In the genomic region with DNA sequence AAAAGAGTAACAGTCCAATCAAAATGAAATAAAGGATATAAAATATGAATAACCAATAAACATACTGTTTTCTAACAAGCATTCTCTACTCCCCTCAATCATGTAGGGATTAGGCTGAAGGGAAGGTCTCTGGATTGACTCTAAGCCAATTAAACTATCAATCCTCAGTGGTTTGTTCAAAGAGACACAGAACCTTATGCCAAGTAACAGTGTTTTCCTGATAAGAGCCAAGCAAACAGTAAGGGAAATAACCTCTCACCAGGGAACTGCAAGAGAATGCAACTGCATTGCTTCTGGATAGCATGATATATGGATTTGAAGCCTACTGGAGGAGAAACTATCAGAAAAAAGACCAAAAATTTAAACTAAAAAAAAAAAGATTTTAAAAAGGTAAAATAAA, we compare ENCODE assay signal across 16 mouse cellular contexts.
"Had no signal": no experiment of that assay in that cellular context is flagged by ENCODE, and none has a peak within 500 bp of the region (broad histone marks: within the 10 kb centered on the region; RNA-seq: fewer than 3 reads in every experiment).

No protein-coding gene starts in this region.

- H3K9me3 ChIP-seq: lung, embryonic 15.5 days; midbrain, embryonic 13.5 days; midbrain, embryonic 15.5 days; neural tube, embryonic 12.5 days had no signal

- H3K4me2 ChIP-seq: lung, embryonic 15.5 days; midbrain, embryonic 11.5 days; midbrain, embryonic 13.5 days; midbrain, embryonic 15.5 days; neural tube, embryonic 12.5 days had no signal

- H3K27ac ChIP-seq: lung, embryonic 15.5 days; macrophage; midbrain, embryonic 13.5 days; midbrain, embryonic 15.5 days; neural tube, embryonic 12.5 days had no signal

- ATAC-seq: liver, postnatal 0 days; lung, postnatal 0 days; midbrain, embryonic 13.5 days; midbrain, embryonic 15.5 days had no signal

- DNase-seq: liver, postnatal 0 days; lung, adult 2 months; lung, postnatal 14 days; lung, postnatal 36 days; right cerebral cortex, postnatal 14 days; spleen, adult 18-20 months; thymus, adult 18-20 months; thymus, postnatal 14 days; thymus, postnatal 36 days had no signal

- H3K27me3 ChIP-seq: lung, embryonic 15.5 days; midbrain, embryonic 13.5 days; midbrain, embryonic 15.5 days; neural tube, embryonic 12.5 days had no signal

- H3K9ac ChIP-seq: liver, postnatal 0 days; lung, embryonic 15.5 days; midbrain, embryonic 13.5 days; midbrain, embryonic 15.5 days; neural tube, embryonic 12.5 days had no signal

- H3K4me3 ChIP-seq: lung, embryonic 15.5 days; midbrain, embryonic 13.5 days; midbrain, embryonic 15.5 days; neural tube, embryonic 12.5 days had no signal

- H3K4me1 ChIP-seq: lung, embryonic 15.5 days; midbrain, embryonic 13.5 days; midbrain, embryonic 15.5 days; neural tube, embryonic 12.5 days had no signal

- H3K36me3 ChIP-seq: lung, embryonic 15.5 days; midbrain, embryonic 13.5 days; midbrain, embryonic 15.5 days; neural tube, embryonic 12.5 days had no signal
